17 mouse cellular contexts compared by ENCODE assay signal in genomic region chr3:130977921-130978700, GRCm38 (mm10).
DNase-seq lines count a peak whose midpoint lies in the region; ATAC-seq lines count a peak whose summit lies in the region.
"Had no signal": no experiment of that assay in that cellular context is flagged by ENCODE, and none has a peak within 500 bp of the region (broad histone marks: within the 10 kb centered on the region; RNA-seq: fewer than 3 reads in every experiment).

No protein-coding gene starts in this region.

- H3K36me3 ChIP-seq in heart, embryonic 14.5 days (ENCODE audit: control insufficient read depth, insufficient read depth, low read length) = no peaks in the 10 kb centered on the region
- no peaks in the 10 kb centered on the region for H3K36me3 ChIP-seq in limb, embryonic 10.5 days
- no peaks in the 10 kb centered on the region for H3K36me3 ChIP-seq in hindbrain, embryonic 10.5 days
- H3K36me3 ChIP-seq: G1E; hindbrain, embryonic 15.5 days; midbrain, embryonic 15.5 days had no signal

- no peak overlapping the region for H3K27ac ChIP-seq in heart, embryonic 14.5 days (replicated peaks in 1 of 2; ENCODE audit: control insufficient read depth in 1 of 2, insufficient read depth in 1 of 2, low read depth in 2 of 2, low read length in 2 of 2)
- peak overlapping the region; percentile 51 for H3K27ac ChIP-seq in limb, embryonic 10.5 days
- H3K27ac ChIP-seq in hindbrain, embryonic 10.5 days = no peak overlapping the region
- H3K27ac ChIP-seq: forebrain, embryonic 13.5 days; hindbrain, embryonic 15.5 days; liver, embryonic 14.5 days; midbrain, embryonic 15.5 days had no signal

- H3K4me3 ChIP-seq in heart, embryonic 14.5 days (ENCODE audit: control insufficient read depth in 1 of 2, insufficient read depth in 1 of 2, low read depth in 1 of 2, low read length in 2 of 2) = no peak overlapping the region
- no peak overlapping the region for H3K4me3 ChIP-seq in limb, embryonic 10.5 days
- H3K4me3 ChIP-seq in hindbrain, embryonic 10.5 days = no peak overlapping the region
- H3K4me3 ChIP-seq: forebrain, embryonic 13.5 days; hindbrain, embryonic 15.5 days; megakaryocyte, embryonic 14.5 days; midbrain, embryonic 15.5 days had no signal

- no peak for DNase-seq in heart, adult 18-20 months
- DNase-seq in limb, embryonic 10.5 days (ENCODE audit: low spot score) = no peak
- DNase-seq in thymus, postnatal 25 days = peak; percentile 69
- DNase-seq in hindbrain, embryonic 10.5 days (ENCODE audit: low spot score) = no peak
- DNase-seq in gastrocnemius, adult 8-10 months (ENCODE audit: low spot score in 2 of 2) = no peak
- DNase-seq: cerebellum, postnatal 14 days; kidney, adult 18-20 months; kidney, postnatal 10 days; lung, postnatal 14 days had no signal

- H3K27me3 ChIP-seq in heart, embryonic 14.5 days (ENCODE audit: control insufficient read depth, insufficient read depth, low read length) = no peaks in the 10 kb centered on the region
- no peaks in the 10 kb centered on the region for H3K27me3 ChIP-seq in limb, embryonic 10.5 days (ENCODE audit: low read depth, poor library complexity, severe bottlenecking)
- no peaks in the 10 kb centered on the region for H3K27me3 ChIP-seq in hindbrain, embryonic 10.5 days (ENCODE audit: insufficient read depth, poor library complexity, severe bottlenecking)
- H3K27me3 ChIP-seq: forebrain, embryonic 13.5 days; hindbrain, embryonic 15.5 days; midbrain, embryonic 15.5 days had no signal

- H3K4me2 ChIP-seq in heart, embryonic 14.5 days (ENCODE audit: low read length) = peak overlapping the region; percentile 45
- H3K4me2 ChIP-seq: forebrain, embryonic 13.5 days; hindbrain, embryonic 15.5 days; midbrain, embryonic 15.5 days had no signal

- H3K4me1 ChIP-seq in heart, embryonic 14.5 days (ENCODE audit: control insufficient read depth in 2 of 2, insufficient read depth in 2 of 2, low read length in 2 of 2) = peaks cover 14 to 23% of the 10 kb centered on the region in 2 experiments
- H3K4me1 ChIP-seq in limb, embryonic 10.5 days = peaks cover 30% of the 10 kb centered on the region
- no peaks in the 10 kb centered on the region for H3K4me1 ChIP-seq in hindbrain, embryonic 10.5 days (replicated peaks)
- H3K4me1 ChIP-seq: forebrain, embryonic 13.5 days; hindbrain, embryonic 15.5 days; megakaryocyte, embryonic 14.5 days; midbrain, embryonic 15.5 days had no signal

- no peaks in the 10 kb centered on the region for H3K9me3 ChIP-seq in heart, embryonic 14.5 days (ENCODE audit: control insufficient read depth, low read length)
- no peaks in the 10 kb centered on the region for H3K9me3 ChIP-seq in limb, embryonic 10.5 days (replicated peaks)
- no peaks in the 10 kb centered on the region for H3K9me3 ChIP-seq in hindbrain, embryonic 10.5 days
- H3K9me3 ChIP-seq: forebrain, embryonic 13.5 days; hindbrain, embryonic 15.5 days; megakaryocyte, embryonic 14.5 days; midbrain, embryonic 15.5 days had no signal

- WGBS in heart, embryonic 14.5 days = 36% methylated on average over 13 of the region's 13 CpGs
- WGBS in limb, embryonic 10.5 days = 58% methylated on average over 13 of the region's 13 CpGs
- WGBS in hindbrain, embryonic 10.5 days = 67% methylated on average over 13 of the region's 13 CpGs

- ATAC-seq in heart, embryonic 14.5 days (ENCODE audit: insufficient number of reproducible peaks, insufficient read depth, low FRiP score, low read depth) = no peak
- ATAC-seq in CD4-positive, CD25-positive, alpha-beta regulatory T cell, adult 4 months = peak; percentile 63
- ATAC-seq: forebrain, embryonic 13.5 days; midbrain, embryonic 15.5 days had no signal

- no peak overlapping the region for H3K9ac ChIP-seq in heart, embryonic 14.5 days (ENCODE audit: low read length)
- H3K9ac ChIP-seq: forebrain, embryonic 13.5 days; hindbrain, embryonic 15.5 days; liver, embryonic 14.5 days; midbrain, embryonic 15.5 days had no signal
